In the genomic region with DNA sequence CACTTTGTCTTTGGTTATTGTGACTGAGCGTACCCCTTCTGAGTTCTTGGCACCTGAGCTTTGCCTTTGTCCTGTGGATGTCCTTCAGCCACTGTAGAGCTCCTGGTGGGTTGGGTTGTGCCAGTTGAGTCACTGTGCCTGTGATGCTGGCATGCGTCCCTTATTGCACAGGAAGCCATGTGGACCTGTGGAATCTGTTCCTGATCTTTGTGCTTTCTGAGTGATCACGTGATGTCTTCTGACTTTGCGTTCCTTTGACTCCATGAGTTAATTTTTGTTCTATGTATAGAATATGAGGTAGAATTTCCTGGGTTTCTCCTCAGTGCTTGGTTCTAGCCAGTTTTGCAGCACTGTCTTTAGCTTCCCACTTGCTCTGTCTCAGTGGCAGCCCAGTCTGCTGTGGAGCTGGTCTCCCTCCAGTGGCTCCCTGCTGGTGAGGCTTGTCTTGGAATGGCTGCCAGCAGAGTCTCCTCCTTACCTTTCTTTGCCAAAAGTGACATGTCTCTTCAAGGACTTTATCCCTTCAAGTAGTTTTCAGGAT, we compare ENCODE assay signal across 13 mouse cellular contexts. TPM values are rescaled to one million over a fixed set of nuclear protein-coding genes. Genes with fewer than 3 reads are reported as not detected.
DNase-seq lines count a peak whose midpoint lies in the region; ATAC-seq and TF ChIP-seq lines count a peak whose summit lies in the region.
"Had no signal": no experiment of that assay in that cellular context is flagged by ENCODE, and none has a peak within 500 bp of the region (broad histone marks: within the 10 kb centered on the region; RNA-seq: fewer than 3 reads in every experiment).

No protein-coding gene starts in this region.

- peak; percentile 39; the same call in 1 of the 2 replicates for ATAC-seq in heart, postnatal 0 days (ENCODE audit: insufficient read depth, low read depth)
- no peak for ATAC-seq in liver, postnatal 0 days
- ATAC-seq: forebrain, embryonic 15.5 days had no signal

- DNase-seq in adrenal gland, adult (ENCODE audit: inconsistent age in 2 of 2, low spot score in 1 of 2) = peak; percentile 74 to 84
- DNase-seq in adrenal gland, postnatal 25 days = no peak
- peak; percentile 46 for DNase-seq in heart, postnatal 0 days (ENCODE audit: low spot score)
- DNase-seq in heart, adult 2 months = no peak
- DNase-seq in liver, adult 2 months (ENCODE audit: extremely low read depth, low read depth, low spot score) = peak; percentile 91
- no peak for DNase-seq in liver, postnatal 0 days
- peak; percentile 62 for DNase-seq in kidney, postnatal 14 days
- no peak for DNase-seq in testis, postnatal 14 days (ENCODE audit: low spot score)

- peaks cover 27% of the 10 kb centered on the region for H3K4me1 ChIP-seq in heart, postnatal 0 days (ENCODE audit: control insufficient read depth, insufficient read depth)
- peaks cover 4% of the 10 kb centered on the region for H3K4me1 ChIP-seq in heart, adult 2 months (ENCODE audit: control insufficient read depth, insufficient read depth, low read length)
- H3K4me1 ChIP-seq in liver, adult 2 months (ENCODE audit: control insufficient read depth, insufficient read depth, low read length) = peaks cover 41% of the 10 kb centered on the region
- no peaks in the 10 kb centered on the region for H3K4me1 ChIP-seq in liver, postnatal 0 days (ENCODE audit: insufficient read depth)

- intact Hi-C loops in heart, adult 2 months (cut with DNase I) = no loop called here

- TF ChIP-seq EP300 in heart, postnatal 0 days (IDR thresholded peaks at IDR 0.05; ENCODE audit: low read depth) = no peak
- TF ChIP-seq EP300 in heart, adult 2 months (IDR thresholded peaks at IDR 0.05; ENCODE audit: insufficient read depth, low read depth, low read length) = no peak
- TF ChIP-seq EP300 in liver, postnatal 0 days (IDR thresholded peaks at IDR 0.05; ENCODE audit: low read depth) = no peak

- no peak for TF ChIP-seq CTCF in heart, postnatal 0 days (IDR thresholded peaks at IDR 0.05; ENCODE audit: low read depth)
- TF ChIP-seq CTCF in heart, adult 2 months (IDR thresholded peaks at IDR 0.05) = no peak
- peak; percentile 28 for TF ChIP-seq CTCF in liver, adult 2 months (IDR thresholded peaks at IDR 0.05; ENCODE audit: low read depth, low read length)
- no peak for TF ChIP-seq CTCF in liver, postnatal 0 days (IDR thresholded peaks at IDR 0.05; ENCODE audit: low read depth)

- H3K79me2 ChIP-seq in heart, adult 2 months (replicated peaks; ENCODE audit: control insufficient read depth, insufficient read depth, low read length) = 0 out of 2 replicates have a peak, but pooled peaks cover 1% of the 10 kb centered on the region
- peaks cover 25% of the 10 kb centered on the region; the same call in 1 of the 2 replicates for H3K79me2 ChIP-seq in liver, adult 2 months (ENCODE audit: control insufficient read depth, insufficient read depth, low read length)

- H3K4me2 ChIP-seq in heart, postnatal 0 days (ENCODE audit: low read depth, low read length) = no peak overlapping the region
- no peak overlapping the region for H3K4me2 ChIP-seq in liver, postnatal 0 days (ENCODE audit: low read depth, low read length)
- H3K4me2 ChIP-seq: forebrain, embryonic 15.5 days; liver, embryonic 11.5 days had no signal

- WGBS in heart, postnatal 0 days = 46% methylated on average over 4 of the region's 4 CpGs
- WGBS in heart, adult 2 months = 49% methylated on average over 4 of the region's 4 CpGs
- 31% methylated on average over 4 of the region's 4 CpGs for WGBS in liver, adult 2 months
- WGBS in liver, postnatal 0 days (ENCODE audit: insufficient replicate concordance) = 81% methylated on average over 4 of the region's 4 CpGs

- no peak overlapping the region for H3K9ac ChIP-seq in heart, postnatal 0 days (replicated peaks; ENCODE audit: low read depth, low read length)
- no peak overlapping the region for H3K9ac ChIP-seq in heart, adult 2 months (ENCODE audit: low read depth, low read length)
- 0 out of 2 replicates have a peak overlapping the region, but pooled peaks have one; percentile 25 for H3K9ac ChIP-seq in liver, adult 2 months (ENCODE audit: low read depth, low read length)
- H3K9ac ChIP-seq in liver, postnatal 0 days (replicated peaks) = no peak overlapping the region
- H3K9ac ChIP-seq: forebrain, embryonic 15.5 days had no signal

- H3K27ac ChIP-seq in heart, postnatal 0 days (ENCODE audit: low read depth) = peak overlapping the region; percentile 67
- no peak overlapping the region for H3K27ac ChIP-seq in heart, adult 2 months
- peak overlapping the region; percentile 87 for H3K27ac ChIP-seq in liver, adult 2 months (replicated peaks; ENCODE audit: insufficient read depth, low read depth, low read length)
- H3K27ac ChIP-seq in liver, postnatal 0 days (ENCODE audit: low read depth) = no peak overlapping the region
- H3K27ac ChIP-seq: forebrain, embryonic 15.5 days had no signal

- peaks cover 31% of the 10 kb centered on the region for H3K36me3 ChIP-seq in heart, postnatal 0 days (replicated peaks; ENCODE audit: control insufficient read depth, insufficient read depth, low read length)
- H3K36me3 ChIP-seq in heart, adult 2 months (ENCODE audit: control insufficient read depth, insufficient read depth, low read length) = no peaks in the 10 kb centered on the region
- H3K36me3 ChIP-seq in liver, adult 2 months (ENCODE audit: control insufficient read depth, insufficient read depth, low read length) = peaks cover 9% of the 10 kb centered on the region; the same call in 1 of the 2 replicates
- H3K36me3 ChIP-seq in liver, postnatal 0 days (replicated peaks; ENCODE audit: insufficient read depth, low read length) = peaks cover 36% of the 10 kb centered on the region

- no peaks in the 10 kb centered on the region for H3K27me3 ChIP-seq in heart, postnatal 0 days (ENCODE audit: control insufficient read depth, insufficient read depth, low read length)
- H3K27me3 ChIP-seq in heart, adult 2 months (ENCODE audit: control insufficient read depth, insufficient read depth, low read length) = no peaks in the 10 kb centered on the region
- H3K27me3 ChIP-seq in liver, adult 2 months (ENCODE audit: control insufficient read depth, insufficient read depth, low read length) = no peaks in the 10 kb centered on the region
- H3K27me3 ChIP-seq in liver, postnatal 0 days (ENCODE audit: insufficient read depth, low read length) = no peaks in the 10 kb centered on the region
- H3K27me3 ChIP-seq: forebrain, embryonic 15.5 days had no signal

- H3K4me3 ChIP-seq in heart, postnatal 0 days (ENCODE audit: low read depth, low read length) = no peak overlapping the region
- H3K4me3 ChIP-seq in heart, adult 2 months = no peak overlapping the region
- H3K4me3 ChIP-seq in liver, adult 2 months (ENCODE audit: insufficient read depth, low read depth, low read length) = no peak overlapping the region
- no peak overlapping the region for H3K4me3 ChIP-seq in liver, postnatal 0 days (ENCODE audit: low read depth, low read length)
- H3K4me3 ChIP-seq: forebrain, embryonic 15.5 days had no signal

- no peak for TF ChIP-seq POLR2A in heart, adult 2 months (IDR thresholded peaks at IDR 0.05; ENCODE audit: insufficient read depth, low read depth, low read length)
- no peak for TF ChIP-seq POLR2A in liver, adult 2 months (IDR thresholded peaks at IDR 0.05; ENCODE audit: extremely low read depth, insufficient read depth, low read length)

- H3K9me3 ChIP-seq in heart, postnatal 0 days (replicated peaks; ENCODE audit: control insufficient read depth, low read length) = no peaks in the 10 kb centered on the region
- no peaks in the 10 kb centered on the region for H3K9me3 ChIP-seq in liver, postnatal 0 days (ENCODE audit: low read length)
- H3K9me3 ChIP-seq: forebrain, embryonic 15.5 days had no signal

RNA-seq across cellular contexts. Expression of a gene that starts 19.8 kb away (rescaled TPM):
- 83.4 and 112 TPM in 2 replicates for total RNA-seq in adrenal gland, postnatal 25 days (2021)
- 88.8 and 146 TPM in 2 replicates for total RNA-seq in heart, postnatal 0 days (2014; rRNA removed; ENCODE audit: low replicate concordance)
- polyA plus RNA-seq in heart, postnatal 0 days (2015; fragmentation: Nextera tagmentation; extraction: Ambion mirVana) = 86.3 and 87.9 TPM in 2 replicates
- total RNA-seq in heart, adult 2 months (2021) = 10 to 100 TPM; 35.2 to 38.3 TPM
- 38.4 and 38.6 TPM in 2 replicates for polyA plus RNA-seq in heart, adult 2 months (2012; rRNA removed)
- 49.3 and 56.6 TPM in 2 replicates for total RNA-seq in liver, adult 2 months (2014; rRNA removed)
- 131 and 142 TPM in 2 replicates for polyA plus RNA-seq in liver, adult 2 months (2012; rRNA removed)
- polyA plus RNA-seq in liver, postnatal 0 days (2015; fragmentation: Nextera tagmentation; extraction: Ambion mirVana) = 56.8 and 57.1 TPM in 2 replicates

RNA-seq across cellular contexts. Expression of a gene that starts 21.0 kb away (rescaled TPM):
- 52.6 and 54.2 TPM in 2 replicates for total RNA-seq in adrenal gland, postnatal 25 days (2021)
- 68.7 and 115 TPM in 2 replicates for total RNA-seq in heart, postnatal 0 days (2014; rRNA removed; ENCODE audit: low replicate concordance)
- polyA plus RNA-seq in heart, postnatal 0 days (2015; fragmentation: Nextera tagmentation; extraction: Ambion mirVana) = 102 and 114 TPM in 2 replicates
- 10 to 100 TPM; 26.4 to 34.2 TPM for total RNA-seq in heart, adult 2 months (2021)
- polyA plus RNA-seq in heart, adult 2 months (2012; rRNA removed) = 51.4 and 53.0 TPM in 2 replicates
- total RNA-seq in liver, adult 2 months (2014; rRNA removed) = 20.3 and 20.5 TPM in 2 replicates
- polyA plus RNA-seq in liver, adult 2 months (2012; rRNA removed) = 63.4 and 74.6 TPM in 2 replicates
- 81.0 and 88.0 TPM in 2 replicates for polyA plus RNA-seq in liver, postnatal 0 days (2015; fragmentation: Nextera tagmentation; extraction: Ambion mirVana)

RNA-seq across cellular contexts. Expression of a gene that starts 21.2 kb away (rescaled TPM):
- total RNA-seq in adrenal gland, postnatal 25 days (2021) = 40.9 and 46.8 TPM in 2 replicates
- 11.9 and 28.3 TPM in 2 replicates for total RNA-seq in heart, postnatal 0 days (2014; rRNA removed; ENCODE audit: low replicate concordance)
- polyA plus RNA-seq in heart, postnatal 0 days (2015; fragmentation: Nextera tagmentation; extraction: Ambion mirVana) = 12.4 and 14.2 TPM in 2 replicates
- total RNA-seq in heart, adult 2 months (2021) = 1 to 10 TPM; 4.2 to 4.5 TPM
- 12.5 and 12.7 TPM in 2 replicates for polyA plus RNA-seq in heart, adult 2 months (2012; rRNA removed)
- 4.4 and 5.1 TPM in 2 replicates for total RNA-seq in liver, adult 2 months (2014; rRNA removed)
- 7.4 and 9.8 TPM in 2 replicates for polyA plus RNA-seq in liver, adult 2 months (2012; rRNA removed)
- 5.1 and 5.4 TPM in 2 replicates for polyA plus RNA-seq in liver, postnatal 0 days (2015; fragmentation: Nextera tagmentation; extraction: Ambion mirVana)

RNA-seq across cellular contexts. Expression of a gene that starts 28.7 kb away (rescaled TPM):
- 5.6 and 10.0 TPM in 2 replicates for total RNA-seq in adrenal gland, postnatal 25 days (2021)
- 9.2 and 12.6 TPM in 2 replicates for total RNA-seq in heart, postnatal 0 days (2014; rRNA removed; ENCODE audit: low replicate concordance)
- 1.4 and 1.8 TPM in 2 replicates for polyA plus RNA-seq in heart, postnatal 0 days (2015; fragmentation: Nextera tagmentation; extraction: Ambion mirVana)
- under 1 TPM; 0.70 to 0.99 TPM for total RNA-seq in heart, adult 2 months (2021)
- polyA plus RNA-seq in heart, adult 2 months (2012; rRNA removed) = 3.3 and 4.6 TPM in 2 replicates
- 0.20 and 0.55 TPM in 2 replicates for total RNA-seq in liver, adult 2 months (2014; rRNA removed)
- 0.72 and 1.1 TPM in 2 replicates for polyA plus RNA-seq in liver, adult 2 months (2012; rRNA removed)
- 0.36 and 0.38 TPM in 2 replicates for polyA plus RNA-seq in liver, postnatal 0 days (2015; fragmentation: Nextera tagmentation; extraction: Ambion mirVana)
- total RNA-seq: common myeloid progenitor, adult 5-6 weeks had no signal

RNA-seq across cellular contexts. Expression of a gene that starts 31.6 kb away (rescaled TPM):
- 9.4 and 12.1 TPM in 2 replicates for total RNA-seq in adrenal gland, postnatal 25 days (2021)
- total RNA-seq in heart, postnatal 0 days (2014; rRNA removed; ENCODE audit: low replicate concordance) = 0.27 TPM in 1 of 2 replicates, not detected in the other
- 0.08 and 0.16 TPM in 2 replicates for polyA plus RNA-seq in heart, postnatal 0 days (2015; fragmentation: Nextera tagmentation; extraction: Ambion mirVana)
- total RNA-seq in heart, adult 2 months (2021) = under 1 TPM in 1 of 2 experiments, not detected in 1; 0.23 TPM
- 0.18 and 0.35 TPM in 2 replicates for polyA plus RNA-seq in heart, adult 2 months (2012; rRNA removed)
- 29.8 and 34.9 TPM in 2 replicates for total RNA-seq in liver, adult 2 months (2014; rRNA removed)
- polyA plus RNA-seq in liver, adult 2 months (2012; rRNA removed) = 56.0 and 61.6 TPM in 2 replicates
- polyA plus RNA-seq in liver, postnatal 0 days (2015; fragmentation: Nextera tagmentation; extraction: Ambion mirVana) = 0.15 and 0.29 TPM in 2 replicates
- total RNA-seq: common myeloid progenitor, adult 5-6 weeks; granulocyte monocyte progenitor cell, adult 5-6 weeks; megakaryocyte, adult 5-6 weeks had no signal

Comparison
In these comparisons a context has a peak if more than half of its experiments do, and no peak if none do; other contexts are left out.
1. DNase-seq: peak in adrenal gland, adult (2 of 2), heart, postnatal 0 days (single experiment), liver, adult 2 months (single experiment) and kidney, postnatal 14 days (single experiment); none in adrenal gland, postnatal 25 days (single experiment), heart, adult 2 months (0 of 2), liver, postnatal 0 days (single experiment) and testis, postnatal 14 days (single experiment).
2. H3K27ac ChIP-seq: peak in heart, postnatal 0 days (single experiment) and liver, adult 2 months (single experiment); none in heart, adult 2 months (single experiment) and liver, postnatal 0 days (single experiment).